Comparison of ENCODE assay signal across 13 mouse cellular contexts in the genomic region with DNA sequence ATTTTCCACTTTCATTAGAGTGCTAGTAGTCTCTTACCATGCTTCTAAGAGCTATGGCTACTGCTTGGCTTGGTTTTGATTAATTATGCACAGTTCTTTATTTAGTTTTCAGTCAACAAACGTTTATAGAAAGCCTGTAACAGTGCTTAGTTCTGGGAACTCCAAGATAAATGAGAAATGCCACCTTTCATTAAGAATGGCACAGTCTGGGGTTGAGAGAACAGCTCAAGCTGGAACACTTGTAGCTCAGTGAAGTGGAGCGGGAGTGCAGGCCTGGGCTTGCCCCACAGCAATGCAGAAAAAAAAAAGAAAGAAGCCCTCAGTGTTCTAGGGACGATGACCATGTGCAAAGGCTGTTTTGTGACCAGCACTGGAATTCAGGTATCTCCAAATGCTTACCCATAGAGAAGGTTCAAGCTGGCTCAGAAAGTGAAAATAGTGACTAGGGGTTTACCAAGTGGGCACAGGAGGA.
DNase-seq lines count a peak whose midpoint lies in the region; ATAC-seq and TF ChIP-seq lines count a peak whose summit lies in the region.
"Had no signal": no experiment of that assay in that cellular context is flagged by ENCODE, and none has a peak within 500 bp of the region (broad histone marks: within the 10 kb centered on the region; RNA-seq: fewer than 3 reads in every experiment).

No protein-coding gene starts in this region.

- no peak for TF ChIP-seq POLR2A in liver, adult 2 months (IDR thresholded peaks at IDR 0.05; ENCODE audit: extremely low read depth, insufficient read depth, low read length)
- TF ChIP-seq POLR2A in olfactory bulb, adult 2 months (IDR thresholded peaks at IDR 0.05; ENCODE audit: insufficient read depth, low read depth, low read length) = no peak

- DNase-seq in cerebellum, adult 11-12 months = peak; percentile 14
- no peak for DNase-seq in cerebellum, postnatal 25 days
- DNase-seq in liver, adult 2 months (ENCODE audit: extremely low read depth, low read depth, low spot score) = no peak
- no peak for DNase-seq in liver
- DNase-seq in thymus, postnatal 14 days = no peak
- DNase-seq: liver, embryonic 13.5 days; right cerebral cortex, adult 18-20 months had no signal

- H3K4me3 ChIP-seq in heart, embryonic 16.5 days (ENCODE audit: low read length) = no peak overlapping the region
- H3K4me3 ChIP-seq in heart, embryonic 11.5 days (ENCODE audit: low read depth, low read length) = no peak overlapping the region
- no peak overlapping the region for H3K4me3 ChIP-seq in liver, adult 2 months (ENCODE audit: insufficient read depth, low read depth, low read length)
- H3K4me3 ChIP-seq in olfactory bulb, adult 2 months (ENCODE audit: insufficient read depth, low read depth, low read length) = no peak overlapping the region
- H3K4me3 ChIP-seq: embryonic facial prominence, embryonic 12.5 days; liver, embryonic 13.5 days; midbrain, embryonic 12.5 days; neural tube, embryonic 13.5 days had no signal

- peaks cover 15% of the 10 kb centered on the region for H3K79me2 ChIP-seq in liver, adult 2 months (ENCODE audit: control insufficient read depth, insufficient read depth, low read length)

- WGBS in heart, embryonic 16.5 days = 66% methylated on average over 3 of the region's 3 CpGs
- WGBS in heart, embryonic 11.5 days (ENCODE audit: insufficient replicate concordance) = 63% methylated on average over 3 of the region's 3 CpGs
- WGBS in liver, adult 2 months = 64% methylated on average over 3 of the region's 3 CpGs
- 59% methylated on average over 3 of the region's 3 CpGs for WGBS in olfactory bulb, adult 2 months

- no peaks in the 10 kb centered on the region for H3K27me3 ChIP-seq in heart, embryonic 16.5 days (ENCODE audit: control insufficient read depth, insufficient read depth, low read length)
- no peaks in the 10 kb centered on the region for H3K27me3 ChIP-seq in heart, embryonic 11.5 days (ENCODE audit: control insufficient read depth, insufficient read depth, low read length)
- H3K27me3 ChIP-seq in liver, adult 2 months (ENCODE audit: control insufficient read depth, insufficient read depth, low read length) = no peaks in the 10 kb centered on the region
- H3K27me3 ChIP-seq: embryonic facial prominence, embryonic 12.5 days; liver, embryonic 13.5 days; midbrain, embryonic 12.5 days; neural tube, embryonic 13.5 days had no signal

- no peaks in the 10 kb centered on the region for H3K36me3 ChIP-seq in heart, embryonic 16.5 days (ENCODE audit: control insufficient read depth, insufficient read depth)
- H3K36me3 ChIP-seq in heart, embryonic 11.5 days (ENCODE audit: control insufficient read depth, insufficient read depth, low read length) = no peaks in the 10 kb centered on the region
- H3K36me3 ChIP-seq in liver, adult 2 months (ENCODE audit: control insufficient read depth, insufficient read depth, low read length) = peaks cover 12% of the 10 kb centered on the region
- H3K36me3 ChIP-seq: embryonic facial prominence, embryonic 12.5 days; liver, embryonic 13.5 days; midbrain, embryonic 12.5 days; neural tube, embryonic 13.5 days had no signal

- peak overlapping the region; percentile 73; the same call in 1 of the 2 replicates for H3K27ac ChIP-seq in heart, embryonic 16.5 days (ENCODE audit: low read length)
- no peak overlapping the region for H3K27ac ChIP-seq in heart, embryonic 11.5 days (ENCODE audit: low read depth, low read length)
- peak overlapping the region; percentile 25; the same call in 1 of the 2 replicates for H3K27ac ChIP-seq in liver, adult 2 months (replicated peaks; ENCODE audit: insufficient read depth, low read depth, low read length)
- H3K27ac ChIP-seq in olfactory bulb, adult 2 months (ENCODE audit: insufficient read depth, low read depth, low read length) = peak overlapping the region; percentile 74
- H3K27ac ChIP-seq: embryonic facial prominence, embryonic 12.5 days; liver, embryonic 13.5 days; midbrain, embryonic 12.5 days; neural tube, embryonic 13.5 days had no signal

- H3K9me3 ChIP-seq in heart, embryonic 16.5 days (replicated peaks; ENCODE audit: control insufficient read depth, low read length) = no peaks in the 10 kb centered on the region
- H3K9me3 ChIP-seq in heart, embryonic 11.5 days (replicated peaks; ENCODE audit: control insufficient read depth, low read length) = no peaks in the 10 kb centered on the region
- H3K9me3 ChIP-seq: embryonic facial prominence, embryonic 12.5 days; liver, embryonic 13.5 days; midbrain, embryonic 12.5 days; neural tube, embryonic 13.5 days had no signal

- no peak for TF ChIP-seq CTCF in liver, adult 2 months (IDR thresholded peaks at IDR 0.05; ENCODE audit: low read depth, low read length)
- TF ChIP-seq CTCF in olfactory bulb, adult 2 months (IDR thresholded peaks at IDR 0.05; ENCODE audit: insufficient read depth, low read depth, low read length) = no peak

- no peak overlapping the region for H3K4me2 ChIP-seq in heart, embryonic 16.5 days (ENCODE audit: low read depth, low read length)
- no peak overlapping the region for H3K4me2 ChIP-seq in heart, embryonic 11.5 days
- H3K4me2 ChIP-seq: embryonic facial prominence, embryonic 12.5 days; liver, embryonic 13.5 days; midbrain, embryonic 12.5 days; neural tube, embryonic 13.5 days had no signal

- H3K9ac ChIP-seq in heart, embryonic 16.5 days (ENCODE audit: low read length) = no peak overlapping the region
- no peak overlapping the region for H3K9ac ChIP-seq in heart, embryonic 11.5 days (ENCODE audit: low read depth, low read length)
- no peak overlapping the region for H3K9ac ChIP-seq in liver, adult 2 months (ENCODE audit: low read depth, low read length)
- H3K9ac ChIP-seq: embryonic facial prominence, embryonic 12.5 days; liver, embryonic 13.5 days; midbrain, embryonic 12.5 days; neural tube, embryonic 13.5 days had no signal

- ATAC-seq in heart, embryonic 16.5 days (replicated peaks; ENCODE audit: extremely low read depth, insufficient read depth, low FRiP score) = no peak
- ATAC-seq in heart, embryonic 11.5 days (replicated peaks; ENCODE audit: insufficient number of reproducible peaks, low FRiP score, low TSS enrichment) = no peak

- H3K4me1 ChIP-seq in heart, embryonic 16.5 days (ENCODE audit: control insufficient read depth, insufficient read depth, low read length) = peaks cover 22% of the 10 kb centered on the region
- H3K4me1 ChIP-seq in heart, embryonic 11.5 days (ENCODE audit: control insufficient read depth, insufficient read depth, low read length) = peaks cover 10% of the 10 kb centered on the region
- peaks cover 26% of the 10 kb centered on the region for H3K4me1 ChIP-seq in liver, adult 2 months (ENCODE audit: control insufficient read depth, insufficient read depth, low read length)
- H3K4me1 ChIP-seq in olfactory bulb, adult 2 months (ENCODE audit: control insufficient read depth, insufficient read depth, low read length) = peaks cover 9% of the 10 kb centered on the region
- H3K4me1 ChIP-seq: liver, embryonic 13.5 days had no signal
